Mouse (Mus musculus) lung, postnatal 0 days (tissue): ENCODE measurements at regions not wholly inside any gene's neighbourhood (a gene's known extent, or its start where the extent isn't known, plus 50 kb on each side); places are given as distances from the start of the nearest gene placed in this dataset.
A peak's percentile ranks its signal among the peaks of the same experiment; 100 is the strongest.

Experiments
- ATAC-seq: fragments of 200-750 bp; cut with Nextera tagmentation; 2 replicates; pipeline ENCODE4 v1.8.0; 2017; ENCODE audit warnings: moderate library complexity
- DNase-seq: peaks from one replicate; pipeline ENCODE4 v3.0.0-alpha.2; 2016; ENCODE audit warnings: low spot score
- H3K27ac ChIP-seq: fragments of 300-500 bp; sonication (generic); 2 replicates; pipeline ENCODE4 v1.5.1; 2014; ENCODE audit warnings: antibody characterized with exemption, mild to moderate bottlenecking, low read length, mixed read lengths
- H3K27me3 ChIP-seq: fragments of 300-500 bp; sonication (generic); replicated peaks from 2 replicates; pipeline ENCODE4 v1.6.1; 2014; ENCODE audit warnings: low read length, mixed read lengths; ENCODE audit not compliant: insufficient read depth
- H3K36me3 ChIP-seq: fragments of 300-500 bp; sonication (generic); 2 replicates; pipeline ENCODE4 v1.6.1; 2014; ENCODE audit warnings: low read length, mixed read lengths; ENCODE audit not compliant: insufficient read depth
- H3K4me1 ChIP-seq: fragments of 300-500 bp; sonication (generic); 2 replicates; pipeline ENCODE4 v1.6.1; 2014; ENCODE audit warnings: antibody characterized with exemption, low read depth, low read length, mixed read lengths; ENCODE audit not compliant: insufficient read depth
- H3K4me2 ChIP-seq: fragments of 300-500 bp; sonication (generic); replicated peaks from 2 replicates; pipeline ENCODE4 v1.6.1; 2014; ENCODE audit warnings: low read depth, mild to moderate bottlenecking, low read length, moderate library complexity, mixed read lengths
- H3K4me3 ChIP-seq: fragments of 300-500 bp; sonication (generic); 2 replicates; pipeline ENCODE4 v1.5.1; 2014; ENCODE audit warnings: low read depth, low read length
- H3K9ac ChIP-seq: fragments of 300-500 bp; sonication (generic); replicated peaks from 2 replicates; pipeline ENCODE4 v1.6.1; 2014; ENCODE audit warnings: low read depth, mild to moderate bottlenecking
- H3K9me3 ChIP-seq: fragments of 300-500 bp; sonication (generic); 2 replicates; pipeline ENCODE4 v1.6.1; 2016; ENCODE audit warnings: low read length, mixed read lengths
- CTCF ChIP-seq: IDR thresholded peaks from 2 replicates; pipeline ENCODE4 v1.5.1; 2016; ENCODE audit warnings: antibody characterized with exemption, mild to moderate bottlenecking
- EP300 ChIP-seq: IDR thresholded peaks from 2 replicates; pipeline ENCODE4 v1.6.1; 2016; ENCODE audit warnings: antibody characterized with exemption, mild to moderate bottlenecking, control low read depth
- WGBS: fragments of 180-500 bp; shearing (Covaris S2); extraction: QIAGEN DNeasy Blood & Tissue Kit; methylation state at CpG from one replicate; pipeline ENCODE4 v1.1.7; 2014; 5-methylcytosine and 5-hydroxymethylcytosine counted together

DNA sequence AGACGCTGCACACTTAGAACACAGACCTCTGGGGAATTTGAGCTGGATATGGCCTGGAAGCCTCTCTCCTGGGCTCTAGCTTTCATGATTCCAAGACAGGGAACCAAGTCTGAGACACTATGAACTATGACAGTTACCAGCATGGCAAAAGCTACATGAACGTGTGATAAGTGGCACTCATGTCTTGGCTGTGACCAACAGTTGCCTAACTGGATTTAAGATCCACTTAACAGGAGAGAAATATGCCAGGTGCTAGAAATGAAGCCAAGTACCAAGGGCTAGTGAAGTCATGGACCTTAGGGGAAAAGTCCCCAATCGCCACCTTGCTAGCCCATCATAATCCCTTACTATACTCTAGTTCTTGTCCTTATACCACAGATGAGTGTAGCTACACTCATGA, 65.7 kb downstream of the Gm47996 start:
- TF ChIP-seq CTCF: no peak
- no peak for TF ChIP-seq EP300
- Histone ChIP-seq H3K4me2 (no peak overlapping the region), H3K9ac (no peak overlapping the region), H3K27ac (no peak overlapping the region), H3K36me3 (no peaks in the 10 kb centered on the region), H3K4me1 (no peaks in the 10 kb centered on the region; the same call in 1 of the 2 replicates), H3K4me3 (no peak overlapping the region), H3K27me3 (no peaks in the 10 kb centered on the region), H3K9me3 (no peaks in the 10 kb centered on the region; the same call in 1 of the 2 replicates)
- WGBS: 78% methylated on average over 3 of the region's 3 CpGs
- ATAC-seq (no peak), DNase-seq (peak; percentile 56)

DNA sequence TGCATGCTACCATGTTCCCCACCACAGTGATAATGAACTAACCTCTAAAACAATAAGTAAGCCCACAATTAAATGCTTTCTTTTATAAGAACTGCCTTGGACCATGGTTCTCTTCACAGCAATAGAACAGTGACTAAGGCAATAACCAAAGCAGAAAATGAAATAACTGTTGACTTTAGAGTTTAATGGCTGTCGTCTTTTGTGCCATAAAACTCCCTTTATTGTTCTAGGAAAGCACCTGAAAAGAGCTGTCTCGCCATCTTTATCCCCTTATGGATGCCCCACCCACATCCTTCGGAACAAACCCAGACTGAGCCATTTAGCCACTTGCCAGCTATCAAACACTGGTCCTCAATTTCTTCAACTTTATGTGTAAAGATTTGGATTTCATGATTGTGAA, 64.3 kb upstream of the Ivns1abp start:
- no peaks in the 10 kb centered on the region for H3K27me3 ChIP-seq
- TF ChIP-seq CTCF (no peak), EP300 (no peak)
- ATAC-seq (no peak), DNase-seq (no peak)
- H3K9me3 ChIP-seq: no peaks in the 10 kb centered on the region; the same call in 1 of the 2 replicates
- no peak overlapping the region for H3K4me3 ChIP-seq
- H3K4me1 ChIP-seq: no peaks in the 10 kb centered on the region
- no peak overlapping the region for H3K27ac ChIP-seq
- H3K36me3 ChIP-seq: no peaks in the 10 kb centered on the region
- H3K9ac ChIP-seq: no peak overlapping the region
- H3K4me2 ChIP-seq: no peak overlapping the region
- WGBS: 89% methylated on average over 3 of the region's 3 CpGs

DNA sequence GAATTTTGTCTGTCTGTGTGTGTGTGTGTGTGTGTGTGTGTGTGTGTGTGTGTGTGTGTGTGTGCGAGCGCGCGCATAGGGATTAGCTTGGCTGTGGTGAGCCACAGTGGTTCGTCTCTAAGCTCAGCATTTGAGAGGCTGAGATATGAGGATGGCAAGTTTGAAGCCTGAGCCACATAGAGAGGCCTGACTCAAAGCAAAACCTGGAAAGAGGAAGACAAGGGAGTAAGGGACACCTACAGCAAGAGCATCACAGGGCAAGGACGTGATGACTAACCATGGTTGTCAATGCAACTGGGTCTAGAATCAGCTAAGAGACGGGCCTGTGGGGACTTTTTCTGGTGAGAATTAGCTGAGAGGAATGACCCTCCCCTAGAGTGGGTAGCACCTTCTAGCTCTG, 59.2 kb upstream of the Ivns1abp start:
- no peak for TF ChIP-seq CTCF
- TF ChIP-seq EP300: no peak
- 85% methylated on average over 7 of the region's 7 CpGs for WGBS
- ATAC-seq: no peak

DNA sequence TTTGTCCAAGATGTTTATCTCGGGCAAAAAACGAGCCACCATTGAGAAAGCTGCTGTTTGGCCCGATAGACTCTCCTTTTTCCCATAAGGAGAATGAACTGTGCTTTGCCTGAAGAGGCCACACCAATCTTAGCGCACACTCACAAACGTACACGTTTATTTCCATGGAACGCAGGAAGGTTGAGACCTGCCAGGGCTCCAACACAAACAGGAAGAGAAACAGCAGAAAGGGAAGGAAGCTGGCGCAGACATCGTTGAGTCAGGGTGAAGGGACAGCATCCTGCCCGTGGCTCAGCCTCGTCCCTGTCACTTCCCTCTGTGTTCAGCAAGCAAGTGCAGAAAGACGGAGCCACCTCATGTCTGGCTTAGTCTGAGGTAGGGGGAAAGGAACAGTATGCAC, 56.8 kb upstream of the Ivns1abp start:
- DNase-seq (peak; percentile 77), ATAC-seq (peak; percentile 86)
- H3K27me3 ChIP-seq: no peaks in the 10 kb centered on the region
- no peaks in the 10 kb centered on the region for H3K4me1 ChIP-seq
- peak overlapping the region; percentile 11; the same call in 1 of the 2 replicates for H3K27ac ChIP-seq
- no peaks in the 10 kb centered on the region for H3K9me3 ChIP-seq
- H3K4me3 ChIP-seq: no peak overlapping the region
- 28% methylated on average over 12 of the region's 12 CpGs for WGBS
- H3K9ac ChIP-seq: no peak overlapping the region
- H3K4me2 ChIP-seq: 0 out of 2 replicates have a peak overlapping the region, but pooled peaks have one; percentile 6
- TF ChIP-seq CTCF (no peak), EP300 (peak; percentile 84)
- H3K36me3 ChIP-seq: no peaks in the 10 kb centered on the region

More for the DNA sequence above, 59.2 kb upstream of the Ivns1abp start:
- no peaks in the 10 kb centered on the region for H3K27me3 ChIP-seq
- H3K9me3 ChIP-seq: no peaks in the 10 kb centered on the region
- no peaks in the 10 kb centered on the region for H3K36me3 ChIP-seq
- no peak overlapping the region for H3K4me2 ChIP-seq
- H3K27ac ChIP-seq: no peak overlapping the region
- no peaks in the 10 kb centered on the region for H3K4me1 ChIP-seq
- no peak for DNase-seq
- H3K4me3 ChIP-seq: no peak overlapping the region
- H3K9ac ChIP-seq: no peak overlapping the region

DNA sequence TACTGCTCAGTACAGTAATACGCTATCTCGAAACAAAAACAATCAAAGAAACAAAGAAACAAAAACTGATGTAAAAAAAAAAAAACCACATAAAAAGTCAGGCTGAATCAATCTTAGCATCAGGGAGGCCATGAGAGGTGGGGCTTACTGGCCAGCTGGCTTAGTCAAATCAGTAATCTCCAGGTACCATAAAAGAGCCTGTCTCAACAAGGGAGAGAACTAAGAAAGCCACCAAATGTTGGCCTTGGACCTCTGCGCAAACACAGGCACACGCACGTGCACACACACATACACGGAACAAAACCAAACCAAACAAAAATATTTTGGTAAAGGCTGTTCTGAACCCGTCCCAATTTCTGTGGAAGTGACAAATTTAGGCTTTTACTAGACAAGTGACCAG, 55.2 kb upstream of the Ivns1abp start:
- H3K27me3 ChIP-seq: no peaks in the 10 kb centered on the region
- 82% methylated on average over 7 of the region's 7 CpGs for WGBS
- H3K36me3 ChIP-seq: no peaks in the 10 kb centered on the region
- no peak for ATAC-seq
- no peaks in the 10 kb centered on the region for H3K9me3 ChIP-seq
- H3K4me3 ChIP-seq: no peak overlapping the region
- TF ChIP-seq CTCF (no peak), EP300 (no peak)
- H3K27ac ChIP-seq: no peak overlapping the region
- H3K4me2 ChIP-seq: no peak overlapping the region
- H3K4me1 ChIP-seq: no peaks in the 10 kb centered on the region
- no peak overlapping the region for H3K9ac ChIP-seq
- no peak for DNase-seq

DNA sequence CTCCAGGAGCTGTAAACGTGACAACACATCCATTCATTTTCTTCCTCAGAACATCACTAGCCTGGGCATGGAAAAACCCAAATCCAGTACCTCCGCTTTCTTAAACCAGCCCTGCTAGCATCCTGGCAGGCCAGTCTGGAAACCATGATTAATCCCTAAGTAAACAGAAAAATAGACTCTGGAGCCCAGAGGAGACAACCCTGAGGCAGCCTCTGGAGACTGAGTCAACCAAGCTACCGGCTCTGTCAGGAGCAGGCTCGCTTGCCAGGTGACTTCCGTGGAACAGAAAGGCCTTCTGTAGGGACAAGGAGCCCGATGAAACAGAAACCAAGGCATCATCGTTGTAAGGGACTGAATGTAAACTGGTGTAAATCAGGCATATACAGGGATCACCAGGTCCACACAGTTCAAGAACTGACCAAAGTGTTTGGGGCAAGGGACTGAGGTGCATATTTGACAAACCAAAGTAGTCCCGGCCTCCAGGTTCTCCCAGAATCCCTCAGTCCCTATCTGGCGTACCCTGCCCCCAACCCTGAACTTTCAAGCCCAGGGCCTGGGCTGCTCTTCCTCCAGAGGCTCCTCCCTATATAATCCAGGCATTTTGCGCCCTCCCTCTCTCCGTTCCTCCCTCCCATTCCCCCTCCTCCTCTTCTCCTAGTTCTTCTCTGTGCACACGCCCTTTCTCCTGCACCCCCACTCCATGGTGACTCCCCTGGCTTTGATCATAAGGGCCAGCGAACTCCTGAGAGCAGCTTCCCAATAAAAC, 54.6 kb upstream of the Ivns1abp start:
- no peak for DNase-seq
- H3K9ac ChIP-seq: no peak overlapping the region
- H3K4me3 ChIP-seq: no peak overlapping the region

More for the DNA sequence above, 54.6 kb upstream of the Ivns1abp start:
- ATAC-seq: no peak
- Histone ChIP-seq H3K36me3 (no peaks in the 10 kb centered on the region), H3K27me3 (no peaks in the 10 kb centered on the region), H3K9me3 (no peaks in the 10 kb centered on the region), H3K27ac (no peak overlapping the region), H3K4me1 (no peaks in the 10 kb centered on the region), H3K4me2 (no peak overlapping the region)
- no peak for TF ChIP-seq EP300
- no peak for TF ChIP-seq CTCF
- 63% methylated on average over 13 of the region's 13 CpGs for WGBS
